Mouse (Mus musculus): ENCODE data around the gene Zfp160. TPM values are rescaled to one million over a fixed set of nuclear protein-coding genes. Genes with fewer than 3 reads are reported as not detected.

Zfp160 gene
- polyA plus RNA-seq (2012; ENCODE audit: low replicate concordance), result 1.2 and 1.7 TPM in 2 replicates

GRCm38 (mm10) chr17:21008382-21009331, at the start of gene Zfp160:
Zfp160 (plus strand) TSS chr17:21008903.

GRCm38 (mm10) chr17:20996364-20996763, 12.3 kb upstream of the Zfp160 start, which contains the start of gene Vmn1r233:
Vmn1r233 (minus strand) TSS chr17:20996464.

Other genes with a start within 250 kb of the Zfp160 start
- gene Vmn1r228, start 222.7 kb upstream of the Zfp160 start, polyA plus RNA-seq (2012; ENCODE audit: low replicate concordance), result not detected in 2 replicates
- gene Vmn1r229, start 197.3 kb upstream of the Zfp160 start, polyA plus RNA-seq (2012; ENCODE audit: low replicate concordance), result not detected in 2 replicates
- not detected in 2 replicates for gene Vmn1r230, start 168.5 kb upstream of the Zfp160 start, polyA plus RNA-seq (2012; ENCODE audit: low replicate concordance)
- not detected in 2 replicates for gene Vmn1r231, start 103.8 kb upstream of the Zfp160 start, polyA plus RNA-seq (2012; ENCODE audit: low replicate concordance)
- gene Vmn1r232, start 89.2 kb upstream of the Zfp160 start, polyA plus RNA-seq (2012; ENCODE audit: low replicate concordance), result not detected in 2 replicates
- gene Ppp2r1a, start 63.6 kb upstream of the Zfp160 start, polyA plus RNA-seq (2012; ENCODE audit: low replicate concordance), result 38.2 and 204 TPM in 2 replicates
- gene Vmn1r233, start 12.4 kb upstream of the Zfp160 start, polyA plus RNA-seq (2012; ENCODE audit: low replicate concordance), result not detected in 2 replicates
- not detected in 2 replicates for gene Vmn1r234, start 217.2 kb downstream of the Zfp160 start, polyA plus RNA-seq (2012; ENCODE audit: low replicate concordance)
- gene Vmn1r235, start 247.5 kb downstream of the Zfp160 start, polyA plus RNA-seq (2012; ENCODE audit: low replicate concordance), result not detected in 2 replicates

All from hematopoietic multipotent progenitor cell, adult 10-12 weeks (in vitro differentiated cells).